Mouse (Mus musculus) kidney, embryonic 14.5 days (tissue): Measurements from ENCODE around the gene Stoml3. TPM values are rescaled to one million over a fixed set of nuclear protein-coding genes. Genes with fewer than 3 reads are reported as not detected.

Experiments
- ATAC-seq: fragments of 200-750 bp; cut with Nextera tagmentation; 2 replicates; pipeline ENCODE4 v1.8.0; 2017; ENCODE audit warnings: moderate number of reproducible peaks, mild to moderate bottlenecking, moderate TSS enrichment, moderate library complexity; ENCODE audit not compliant: low FRiP score, low TSS enrichment
- H3K27ac ChIP-seq: fragments of 300-500 bp; sonication (generic); 2 replicates; pipeline ENCODE4 v1.5.1; 2014; ENCODE audit warnings: low read depth, mild to moderate bottlenecking, low read length, moderate library complexity, mixed read lengths
- H3K27me3 ChIP-seq: fragments of 300-500 bp; sonication (generic); 2 replicates; pipeline ENCODE4 v1.6.1; 2014; ENCODE audit warnings: mild to moderate bottlenecking, low read length; ENCODE audit not compliant: control insufficient read depth, insufficient read depth
- H3K36me3 ChIP-seq: fragments of 300-500 bp; sonication (generic); 2 replicates; pipeline ENCODE4 v1.6.1; 2014; ENCODE audit warnings: low read length, mixed read lengths; ENCODE audit not compliant: control insufficient read depth, insufficient read depth
- H3K4me1 ChIP-seq: fragments of 300-500 bp; sonication (generic); 2 replicates; pipeline ENCODE4 v1.6.1; 2014; ENCODE audit warnings: low read length, mixed read lengths; ENCODE audit not compliant: control insufficient read depth, insufficient read depth
- H3K4me2 ChIP-seq: fragments of 300-500 bp; sonication (generic); replicated peaks from 2 replicates; pipeline ENCODE4 v1.6.1; 2014; ENCODE audit warnings: low read depth, mild to moderate bottlenecking, low read length
- H3K4me3 ChIP-seq: fragments of 300-500 bp; sonication (generic); 2 replicates; pipeline ENCODE4 v1.5.1; 2014; ENCODE audit warnings: mild to moderate bottlenecking, low read length
- H3K9ac ChIP-seq: fragments of 300-500 bp; sonication (generic); 2 replicates; pipeline ENCODE4 v1.6.1; 2014; ENCODE audit warnings: low read depth, mild to moderate bottlenecking, low read length, moderate library complexity
- H3K9me3 ChIP-seq: fragments of 300-500 bp; sonication (generic); 2 replicates; pipeline ENCODE4 v1.6.1; 2016; ENCODE audit warnings: low read length; ENCODE audit not compliant: control insufficient read depth
- WGBS: fragments of 180-500 bp; shearing (Covaris S2); extraction: QIAGEN DNeasy Blood & Tissue Kit; methylation state at CpG from one replicate; pipeline ENCODE4 v1.1.7; 2014; 5-methylcytosine and 5-hydroxymethylcytosine counted together
- polyA plus RNA-seq: library from polyadenylated mRNA; unstranded; fragments of >200 nt; fragmentation: Nextera tagmentation; extraction: Ambion mirVana; gene quantifications from 2 replicates; pipeline ENCODE4 v1.2.1, GENCODE M21; 2014

Stoml3 gene
- polyA plus RNA-seq, 1 experiment from 2014 or later = 0.31 TPM

GRCm38 (mm10) chr3:53454984-53455383 lies 33.5 kb upstream of the Stoml3 start:
- Histone ChIP-seq H3K4me1 (no peaks in the 10 kb centered on the region), H3K9me3 (no peaks in the 10 kb centered on the region), H3K27ac (no peak overlapping the region), H3K9ac (no peak overlapping the region), H3K27me3 (no peaks in the 10 kb centered on the region), H3K36me3 (peaks cover 85% of the 10 kb centered on the region), H3K4me3 (no peak overlapping the region), H3K4me2 (no peak overlapping the region)
- no peak for ATAC-seq
- WGBS = 80% methylated on average over 7 of the region's 7 CpGs

GRCm38 (mm10) chr3:53457750-53458149 lies 30.7 kb upstream of the Stoml3 start:
- Histone ChIP-seq H3K27me3 (no peaks in the 10 kb centered on the region), H3K36me3 (peaks cover 67% of the 10 kb centered on the region), H3K27ac (no peak overlapping the region), H3K9ac (no peak overlapping the region), H3K4me2 (no peak overlapping the region), H3K4me1 (no peaks in the 10 kb centered on the region), H3K4me3 (no peak overlapping the region), H3K9me3 (no peaks in the 10 kb centered on the region)
- ATAC-seq = no peak
- WGBS = 68% methylated on average over 5 of the region's 5 CpGs

GRCm38 (mm10) chr3:53460106-53460505 lies 28.3 kb upstream of the Stoml3 start:
- H3K36me3 ChIP-seq = peaks cover 44% of the 10 kb centered on the region
- 84% methylated on average over 9 of the region's 9 CpGs for WGBS
- H3K27me3 ChIP-seq = no peaks in the 10 kb centered on the region
- no peaks in the 10 kb centered on the region; the same call in 1 of the 2 replicates for H3K4me1 ChIP-seq
- H3K27ac ChIP-seq = no peak overlapping the region
- H3K4me2 ChIP-seq = no peak overlapping the region
- H3K9me3 ChIP-seq = no peaks in the 10 kb centered on the region
- H3K9ac ChIP-seq = no peak overlapping the region
- ATAC-seq = no peak
- no peak overlapping the region for H3K4me3 ChIP-seq

DNA sequence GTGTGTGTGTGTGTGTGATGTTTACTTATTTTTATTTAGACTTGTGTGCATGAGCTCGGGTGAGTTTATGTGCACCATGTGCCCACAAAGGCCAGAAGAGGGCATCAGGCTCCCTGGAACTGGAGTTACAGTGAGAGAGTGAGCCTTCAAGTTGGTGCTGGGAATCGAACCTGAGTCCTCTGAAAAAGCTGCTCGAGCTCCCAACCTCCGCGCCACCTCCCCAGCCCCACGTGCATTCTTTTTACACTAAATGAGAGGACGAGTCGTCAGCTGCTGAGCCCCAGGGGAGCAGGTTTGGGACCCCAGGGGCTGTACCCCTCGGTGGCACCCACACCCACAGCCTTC lies 25.8 kb upstream of the Stoml3 start:
- Histone ChIP-seq H3K4me1 (peaks cover 17% of the 10 kb centered on the region), H3K27ac (peak overlapping the region; percentile 92), H3K9ac (peak overlapping the region; percentile 93), H3K4me3 (peak overlapping the region; percentile 98), H3K36me3 (peaks cover 22% of the 10 kb centered on the region), H3K9me3 (no peaks in the 10 kb centered on the region), H3K4me2 (peak overlapping the region; percentile 80), H3K27me3 (no peaks in the 10 kb centered on the region)
- no peak; the same call in 1 of the 2 replicates for ATAC-seq
- WGBS = 5% methylated on average over 9 of the region's 9 CpGs

DNA sequence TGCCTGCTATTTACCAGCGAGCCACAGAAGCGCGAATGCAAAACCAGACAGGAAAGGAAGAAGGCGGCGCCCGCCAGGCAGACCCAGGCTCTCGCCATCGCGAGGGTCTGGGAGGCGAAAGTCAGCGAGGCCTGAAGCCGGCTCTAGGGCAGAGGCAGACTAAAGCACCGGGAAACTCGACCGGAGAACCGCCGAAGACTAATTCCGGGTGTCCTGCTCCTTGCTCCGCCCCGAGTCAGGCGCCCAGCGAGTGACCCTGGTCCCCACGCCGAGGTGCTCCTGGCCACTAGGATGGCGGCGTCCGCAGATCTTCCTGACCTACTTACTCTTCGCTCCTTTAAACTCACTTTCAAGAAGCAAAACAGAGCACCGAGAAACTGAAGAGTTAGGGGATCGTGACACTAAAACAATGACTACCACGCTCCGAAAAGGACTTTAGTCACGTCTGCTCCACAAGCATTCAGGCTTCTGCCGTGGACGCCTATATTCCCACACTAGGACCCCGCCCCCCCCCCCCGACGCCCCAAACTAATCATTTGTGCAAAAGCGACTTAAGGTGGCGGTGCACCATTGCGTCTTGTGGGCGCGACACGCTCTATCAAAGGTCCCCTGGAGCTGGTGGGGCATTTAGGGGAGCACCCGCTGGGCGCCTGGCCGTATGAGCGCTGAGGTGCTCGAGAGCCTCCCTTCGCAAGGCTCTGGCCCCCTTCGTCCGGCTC lies 25.2 kb upstream of the Stoml3 start, which contains the start of the genes Nhlrc3 and Proser1:
TSS of gene Nhlrc3 (minus strand) at position 287 of the 719 bp plus-strand sequence.
TSS of gene Proser1 (plus strand) at position 621 of the 719 bp plus-strand sequence.
- WGBS = under 1% methylated on average over 52 of the region's 52 CpGs
- ATAC-seq = peak; percentile 98
- peak within 1 kb of the TSS; percentile 93 for H3K9ac ChIP-seq
- peak within 1 kb of the TSS; percentile 92 for H3K27ac ChIP-seq
- H3K4me1 ChIP-seq = peaks cover 17% of the 10 kb centered on the region
- H3K4me3 ChIP-seq = peak within 1 kb of the TSS; percentile 98
- peak within 1 kb of the TSS; percentile 80 for H3K4me2 ChIP-seq
- H3K27me3 ChIP-seq = no peaks in the 10 kb centered on the region
- H3K36me3 ChIP-seq = peaks cover 17% of the 10 kb centered on the region
- no peaks in the 10 kb centered on the region for H3K9me3 ChIP-seq

DNA sequence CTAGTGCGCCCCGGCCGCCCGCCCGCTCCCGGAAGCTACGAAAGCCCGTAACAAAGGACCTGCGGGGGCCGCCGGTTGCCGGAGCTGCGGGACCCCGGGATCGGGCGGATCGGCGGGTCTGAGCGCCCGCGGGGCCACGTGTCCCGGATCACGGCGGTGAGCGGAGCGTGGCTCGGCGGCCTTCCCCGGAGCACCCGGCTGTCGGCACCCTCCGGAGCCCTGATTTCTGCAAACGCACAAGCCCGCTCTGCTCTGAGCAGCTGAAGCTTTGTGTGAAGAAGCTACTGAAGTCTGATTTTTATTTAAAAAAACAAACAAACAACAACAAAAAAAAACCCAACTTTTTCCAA lies 24.7 kb upstream of the Stoml3 start:
- H3K4me3 ChIP-seq = peak overlapping the region; percentile 98
- H3K27me3 ChIP-seq = no peaks in the 10 kb centered on the region
- H3K36me3 ChIP-seq = peaks cover 14% of the 10 kb centered on the region; the same call in 1 of the 2 replicates
- ATAC-seq = peak; percentile 53
- under 1% methylated on average over 35 of the region's 35 CpGs for WGBS
- H3K9ac ChIP-seq = peak overlapping the region; percentile 93
- peak overlapping the region; percentile 80 for H3K4me2 ChIP-seq
- peak overlapping the region; percentile 80 for H3K27ac ChIP-seq
- peaks cover 22% of the 10 kb centered on the region for H3K4me1 ChIP-seq
- H3K9me3 ChIP-seq = no peaks in the 10 kb centered on the region

DNA sequence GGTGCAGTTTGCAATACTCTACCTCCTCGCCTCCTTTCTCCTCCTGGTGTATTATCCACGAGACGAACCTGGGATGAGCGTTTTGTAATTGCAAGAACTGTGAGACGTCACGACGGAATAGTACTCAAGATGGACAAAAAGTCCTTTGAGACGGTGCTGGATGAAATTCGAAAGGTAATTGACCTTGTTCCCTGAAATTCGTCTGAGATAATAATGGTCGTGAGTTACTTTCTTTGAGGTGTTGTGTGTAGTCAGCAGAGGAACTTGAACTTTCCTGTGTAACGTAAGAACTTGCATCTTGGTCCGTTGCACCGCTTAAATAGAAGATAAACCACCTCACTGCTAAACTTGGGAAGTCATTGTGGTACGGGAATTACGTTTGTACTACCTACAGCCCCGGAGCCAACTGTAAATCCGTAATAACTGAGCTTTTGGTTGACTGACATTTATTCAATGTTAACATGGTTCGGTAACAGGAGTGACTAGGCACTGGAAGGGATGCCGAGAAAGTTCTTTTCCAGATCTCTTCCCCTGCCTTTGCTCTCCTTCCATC lies 24.2 kb upstream of the Stoml3 start:
- H3K27ac ChIP-seq = peak overlapping the region; percentile 80; the same call in 1 of the 2 replicates
- H3K4me3 ChIP-seq = peak overlapping the region; percentile 98
- H3K4me2 ChIP-seq = peak overlapping the region; percentile 80
- WGBS = under 1% methylated on average over 20 of the region's 20 CpGs
- peaks cover 22% of the 10 kb centered on the region for H3K4me1 ChIP-seq
- H3K36me3 ChIP-seq = peaks cover 16% of the 10 kb centered on the region
- no peaks in the 10 kb centered on the region for H3K9me3 ChIP-seq
- ATAC-seq = no peak
- H3K27me3 ChIP-seq = no peaks in the 10 kb centered on the region
- H3K9ac ChIP-seq = peak overlapping the region; percentile 93

- Histone ChIP-seq H3K27ac (no peak overlapping the region), H3K36me3 (peaks cover 14% of the 10 kb centered on the region), H3K4me3 (peak overlapping the region; percentile 98), H3K4me1 (peaks cover 22% of the 10 kb centered on the region), H3K9me3 (no peaks in the 10 kb centered on the region), H3K9ac (peak overlapping the region; percentile 8; the same call in 1 of the 2 replicates), H3K4me2 (peak overlapping the region; percentile 80), H3K27me3 (no peaks in the 10 kb centered on the region)
- WGBS = 29% methylated on average over 6 of the region's 6 CpGs
- no peak for ATAC-seq
Observed at GRCm38 (mm10) chr3:53465330-53465729, 23.1 kb upstream of the Stoml3 start.

DNA sequence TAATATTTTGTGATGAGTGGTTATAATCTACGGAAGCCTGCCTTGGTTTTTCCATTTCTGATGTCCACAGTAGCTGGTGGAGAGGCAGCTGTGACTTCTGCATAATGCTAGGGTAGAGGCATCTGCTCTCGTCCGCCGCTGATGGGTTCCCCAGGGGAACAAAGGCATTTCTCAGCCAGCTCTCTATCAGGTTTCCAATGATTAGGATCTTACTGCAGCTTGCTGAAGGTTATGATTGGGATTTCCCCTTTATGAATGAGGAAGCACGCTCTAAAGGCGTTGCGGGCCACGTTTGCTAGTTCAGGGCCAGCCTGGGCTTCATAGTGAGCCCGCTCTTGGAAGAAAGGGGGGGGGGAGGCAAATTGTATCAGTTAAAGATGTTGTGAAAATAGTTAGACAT lies 22.0 kb upstream of the Stoml3 start:
- ATAC-seq = no peak

More for the DNA sequence above, 22.0 kb upstream of the Stoml3 start:
- no peaks in the 10 kb centered on the region for H3K27me3 ChIP-seq
- H3K9me3 ChIP-seq = no peaks in the 10 kb centered on the region
- no peak overlapping the region for H3K9ac ChIP-seq
- peaks cover 20% of the 10 kb centered on the region for H3K36me3 ChIP-seq
- H3K4me3 ChIP-seq = no peak overlapping the region; the same call in 1 of the 2 replicates
- H3K4me1 ChIP-seq = peaks cover 22% of the 10 kb centered on the region
- 75% methylated on average over 9 of the region's 9 CpGs for WGBS
- no peak overlapping the region for H3K27ac ChIP-seq
- peak overlapping the region; percentile 22; the same call in 1 of the 2 replicates for H3K4me2 ChIP-seq
